Mouse (Mus musculus) ES-CJ7 (cell line): ENCODE measurements at regions not wholly inside any gene's neighbourhood (a gene's known extent, or its start where the extent isn't known, plus 50 kb on each side); places are given as distances from the start of the nearest gene placed in this dataset.
A peak's percentile ranks its signal among the peaks of the same experiment; 100 is the strongest.

ENCODE experiments used
- DNase-seq: peaks from one replicate; pipeline ENCODE4 v3.0.0; 2011; ENCODE audit warnings: low read depth, low spot score

- no peak for DNase-seq
Measured at GRCm38 (mm10) chr17:47178705-47179104, 168.3 kb upstream of the Ubr2 start.

GRCm38 (mm10) chr17:47177671-47178246 is 167.4 kb upstream of the Ubr2 start:
- no peak for DNase-seq

GRCm38 (mm10) chr17:47176328-47176727 is 166.0 kb upstream of the Ubr2 start:
- DNase-seq: no peak

- DNase-seq: peak; percentile 76
Measured at GRCm38 (mm10) chr17:47174748-47175215, 164.4 kb upstream of the Ubr2 start.

- peak; percentile 41 for DNase-seq
Measured at GRCm38 (mm10) chr17:47171801-47172200, 161.4 kb upstream of the Ubr2 start.

GRCm38 (mm10) chr17:47170978-47171593 is 160.7 kb upstream of the Ubr2 start:
- no peak for DNase-seq

GRCm38 (mm10) chr17:47168105-47168504 is 157.7 kb upstream of the Ubr2 start:
- no peak for DNase-seq

GRCm38 (mm10) chr17:47163677-47164340 is 153.5 kb upstream of the Ubr2 start:
- no peak for DNase-seq

- no peak for DNase-seq
Measured at GRCm38 (mm10) chr17:47162459-47162858, 152.1 kb upstream of the Ubr2 start.

- no peak for DNase-seq
Measured at GRCm38 (mm10) chr17:47156237-47156636, 145.9 kb upstream of the Ubr2 start.

- DNase-seq: no peak
Measured at GRCm38 (mm10) chr17:47151557-47152278, 141.4 kb upstream of the Ubr2 start.

- DNase-seq: no peak
Measured at GRCm38 (mm10) chr17:47151193-47151556, 140.8 kb upstream of the Ubr2 start.

- no peak for DNase-seq
Measured at GRCm38 (mm10) chr17:47150636-47151035, 140.3 kb upstream of the Ubr2 start.

GRCm38 (mm10) chr17:47149662-47150061 is 139.3 kb upstream of the Ubr2 start:
- DNase-seq: no peak

- no peak for DNase-seq
Measured at GRCm38 (mm10) chr17:47149158-47149557, 138.8 kb upstream of the Ubr2 start.

GRCm38 (mm10) chr17:47146640-47147039 is 136.3 kb upstream of the Ubr2 start:
- DNase-seq: peak; percentile 60

GRCm38 (mm10) chr17:47145590-47145989 is 135.2 kb upstream of the Ubr2 start:
- DNase-seq: no peak

- DNase-seq: no peak
Measured at GRCm38 (mm10) chr17:47144996-47145395, 134.6 kb upstream of the Ubr2 start.

- DNase-seq: no peak
Measured at GRCm38 (mm10) chr17:47144460-47144859, 134.1 kb upstream of the Ubr2 start.

GRCm38 (mm10) chr17:47143898-47144297 is 133.5 kb upstream of the Ubr2 start:
- no peak for DNase-seq

- no peak for DNase-seq
Measured at GRCm38 (mm10) chr17:47142885-47143284, 132.5 kb upstream of the Ubr2 start.

- DNase-seq: no peak
Measured at GRCm38 (mm10) chr17:47142276-47142675, 131.9 kb upstream of the Ubr2 start.
